Mouse (Mus musculus) gastrocnemius, adult 2 months (tissue): ENCODE results near the gene 4930550C14Rik. TPM values are rescaled to one million over a fixed set of nuclear protein-coding genes. Genes with fewer than 3 reads are reported as not detected.
A peak's percentile ranks its signal among the peaks of the same experiment; 100 is the strongest.

Experiments used
- DNase-seq: peaks from one replicate; pipeline ENCODE4 v3.0.0; 2022
- H3K27ac ChIP-seq: fragments of 200-600 bp; 2 replicates; pipeline ENCODE4 v1.8.1; 2022; ENCODE audit warnings: mild to moderate bottlenecking
- H3K4me3 ChIP-seq: fragments of 200-600 bp; 2 replicates; pipeline ENCODE4 v1.8.1; 2022; ENCODE audit warnings: mild to moderate bottlenecking, moderate library complexity
- CTCF ChIP-seq: fragments of 200-600 bp; IDR thresholded peaks from 2 replicates; pipeline ENCODE4 v1.8.1; 2022; ENCODE audit warnings: antibody characterized with exemption, mild to moderate bottlenecking, moderate library complexity
- intact Hi-C: fragments of 180-260 bp; cut with DNase I; formaldehyde crosslinking; loops from one replicate; pipeline ENCODE4 v1.15.1; 2025
- total RNA-seq, 2 experiments: library from RNA; stranded (reverse); gene quantifications; 2 replicates each; pipeline ENCODE4 v1.2.3; 2021

The 4930550C14Rik gene
- total RNA-seq, 2 experiments from 2014 or later: 0.39 TPM; not detected in 1

- no peak overlapping the region for H3K27ac ChIP-seq
- H3K4me3 ChIP-seq: no peak overlapping the region
- TF ChIP-seq CTCF: no peak
- intact Hi-C loops: no loop called here
- peak; percentile 31 for DNase-seq
Measured at GRCm38 (mm10) chr9:53387431-53387830, 14.7 kb upstream of the 4930550C14Rik start.

- intact Hi-C loops: no loop called here
- TF ChIP-seq CTCF: no peak
Measured at GRCm38 (mm10) chr9:53389109-53389508, 13.0 kb upstream of the 4930550C14Rik start.

GRCm38 (mm10) chr9:53390136-53390535 is 12.0 kb upstream of the 4930550C14Rik start:
- Histone ChIP-seq H3K4me3 (no peak overlapping the region), H3K27ac (no peak overlapping the region)
- intact Hi-C loops: no loop called here
- DNase-seq: no peak
- no peak for TF ChIP-seq CTCF

More at GRCm38 (mm10) chr9:53389109-53389508, 13.0 kb upstream of the 4930550C14Rik start:
- DNase-seq: no peak
- Histone ChIP-seq H3K27ac (no peak overlapping the region), H3K4me3 (no peak overlapping the region)

- TF ChIP-seq CTCF: no peak
- H3K27ac ChIP-seq: no peak overlapping the region
- DNase-seq: no peak
- no peak overlapping the region for H3K4me3 ChIP-seq
- intact Hi-C loops: loop anchor here (1.0 kb wide), 1 partner anchor 144 kb away; no protein-coding TSS in a partner anchor
Measured at GRCm38 (mm10) chr9:53397685-53398387, 4.3 kb upstream of the 4930550C14Rik start.

GRCm38 (mm10) chr9:53398388-53398700 is 3.8 kb upstream of the 4930550C14Rik start:
- DNase-seq: peak; percentile 67
- intact Hi-C loops: loop anchor here (1.0 kb wide), 1 partner anchor 144 kb away; no protein-coding TSS in a partner anchor
- H3K4me3 ChIP-seq: no peak overlapping the region
- H3K27ac ChIP-seq: no peak overlapping the region
- peak; percentile 70 for TF ChIP-seq CTCF

GRCm38 (mm10) chr9:53399537-53399936 is 2.6 kb upstream of the 4930550C14Rik start:
- intact Hi-C loops: no loop called here
- TF ChIP-seq CTCF: no peak
- Histone ChIP-seq H3K4me3 (no peak overlapping the region), H3K27ac (no peak overlapping the region)
- no peak for DNase-seq

GRCm38 (mm10) chr9:53400696-53401095 is 1.4 kb upstream of the 4930550C14Rik start:
- intact Hi-C loops: no loop called here
- no peak for TF ChIP-seq CTCF
- no peak for DNase-seq
- no peak overlapping the region for H3K27ac ChIP-seq
- H3K4me3 ChIP-seq: no peak overlapping the region

- intact Hi-C loops: no loop called here
- TF ChIP-seq CTCF: no peak
- Histone ChIP-seq H3K27ac (no peak overlapping the region), H3K4me3 (no peak overlapping the region)
- no peak for DNase-seq
Measured at GRCm38 (mm10) chr9:53401146-53401545, 979 bp upstream of the 4930550C14Rik start.

- intact Hi-C loops: no loop called here
- no peak for DNase-seq
- TF ChIP-seq CTCF: no peak
- Histone ChIP-seq H3K27ac (peak overlapping the region; percentile 38; the same call in 1 of the 2 replicates), H3K4me3 (peak overlapping the region; percentile 64)
Measured at GRCm38 (mm10) chr9:53402991-53403390, 866 bp downstream of the 4930550C14Rik start.

- DNase-seq: no peak
- Histone ChIP-seq H3K4me3 (no peak overlapping the region), H3K27ac (no peak overlapping the region)
- intact Hi-C loops: no loop called here
- no peak for TF ChIP-seq CTCF
Measured at GRCm38 (mm10) chr9:53404050-53404752, 2.1 kb downstream of the 4930550C14Rik start.

GRCm38 (mm10) chr9:53404753-53405722 is 2.9 kb downstream of the 4930550C14Rik start:
- peak overlapping the region; percentile 38 for H3K27ac ChIP-seq
- intact Hi-C loops: no loop called here
- no peak for TF ChIP-seq CTCF
- H3K4me3 ChIP-seq: peak overlapping the region; percentile 60
- peak; percentile 67 for DNase-seq

GRCm38 (mm10) chr9:53408548-53408947 is 6.4 kb downstream of the 4930550C14Rik start:
- no peak for DNase-seq
- H3K27ac ChIP-seq: no peak overlapping the region
- no peak overlapping the region for H3K4me3 ChIP-seq
- TF ChIP-seq CTCF: no peak
- intact Hi-C loops: no loop called here

- Histone ChIP-seq H3K27ac (no peak overlapping the region), H3K4me3 (no peak overlapping the region)
- DNase-seq: no peak
- intact Hi-C loops: no loop called here
- TF ChIP-seq CTCF: no peak
Measured at GRCm38 (mm10) chr9:53408953-53409361, 6.8 kb downstream of the 4930550C14Rik start.
